Mouse (Mus musculus): Measurements from ENCODE around the gene Mipep. TPM values are rescaled to one million over a fixed set of nuclear protein-coding genes. Genes with fewer than 3 reads are reported as not detected.

Gene Mipep
- total RNA-seq, 2 experiments from 2014 or later: 1.9 to 7.2 TPM

- no peak for ATAC-seq (replicated peaks; ENCODE audit: low FRiP score, poor library complexity, severe bottlenecking)
Measured at GRCm38 (mm10) chr14:60797596-60797995, 13.2 kb downstream of the Mipep start.

DNA sequence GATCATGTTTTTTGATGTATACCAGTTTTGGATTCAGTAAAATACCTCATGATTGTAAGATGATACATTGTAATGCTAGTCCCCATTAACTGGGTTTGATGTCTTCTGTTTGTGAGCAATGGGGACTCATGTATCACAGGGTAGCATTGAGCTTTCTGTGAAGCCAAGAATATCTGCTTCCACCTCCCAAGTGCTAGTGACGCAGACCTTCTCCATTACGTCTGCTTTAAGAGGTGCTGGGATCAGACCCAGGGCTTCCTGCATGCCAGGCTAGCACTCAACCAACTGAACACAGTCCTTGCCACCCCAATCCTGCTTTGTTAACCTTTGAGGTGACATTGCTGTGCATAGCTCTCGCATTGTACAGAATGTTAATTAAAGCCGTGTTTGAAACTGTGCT lies 14.3 kb downstream of the Mipep start:
- no peak for ATAC-seq (replicated peaks; ENCODE audit: low FRiP score, poor library complexity, severe bottlenecking)

DNA sequence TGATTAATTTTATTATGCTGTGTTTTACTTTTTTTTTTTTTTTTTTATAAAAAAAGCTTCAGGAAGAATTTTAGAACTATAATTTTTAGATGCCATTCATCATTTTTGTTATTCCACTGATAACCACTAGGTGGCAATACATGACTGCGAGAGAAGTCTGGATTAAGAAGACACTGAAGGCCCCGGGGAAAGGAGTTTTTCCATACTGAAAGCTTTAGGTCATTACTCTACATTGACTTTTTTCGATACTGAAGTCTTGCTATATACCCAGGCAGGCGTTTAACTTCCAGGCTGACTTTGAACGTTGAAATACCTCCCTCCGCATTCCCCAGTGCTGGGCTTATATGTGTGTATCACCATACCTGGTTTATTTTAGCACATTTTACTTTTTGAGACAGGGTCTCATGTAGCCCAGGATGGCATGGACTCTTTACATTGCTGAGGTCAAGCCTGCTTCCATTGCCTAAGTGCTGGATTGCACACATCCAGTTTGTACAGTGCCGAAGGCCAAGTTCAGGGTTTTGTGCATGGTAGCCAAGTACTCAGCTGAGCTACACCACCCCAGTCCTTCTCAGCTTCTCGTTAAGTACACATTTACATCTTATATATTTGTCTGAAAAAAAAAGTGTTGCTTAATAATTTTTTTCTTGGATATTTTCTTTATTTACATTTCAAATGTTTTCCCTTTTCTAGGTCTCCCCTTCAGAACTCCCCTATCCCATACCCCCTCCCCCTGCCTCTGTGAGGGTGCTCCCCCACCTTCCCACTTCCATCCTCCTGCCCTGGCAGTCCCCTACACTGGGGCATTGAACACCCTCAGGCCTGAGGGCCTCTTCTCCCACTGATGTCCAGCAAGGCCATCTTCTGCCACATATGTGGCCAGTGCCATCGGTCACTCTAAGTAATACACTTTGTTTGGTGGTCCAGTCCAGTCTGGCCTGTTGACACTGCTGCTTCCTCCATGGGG lies 15.7 kb downstream of the Mipep start:
- ATAC-seq (replicated peaks; ENCODE audit: low FRiP score, poor library complexity, severe bottlenecking): 0 out of 2 replicates have a peak, but pooled peaks have one; percentile 53

DNA sequence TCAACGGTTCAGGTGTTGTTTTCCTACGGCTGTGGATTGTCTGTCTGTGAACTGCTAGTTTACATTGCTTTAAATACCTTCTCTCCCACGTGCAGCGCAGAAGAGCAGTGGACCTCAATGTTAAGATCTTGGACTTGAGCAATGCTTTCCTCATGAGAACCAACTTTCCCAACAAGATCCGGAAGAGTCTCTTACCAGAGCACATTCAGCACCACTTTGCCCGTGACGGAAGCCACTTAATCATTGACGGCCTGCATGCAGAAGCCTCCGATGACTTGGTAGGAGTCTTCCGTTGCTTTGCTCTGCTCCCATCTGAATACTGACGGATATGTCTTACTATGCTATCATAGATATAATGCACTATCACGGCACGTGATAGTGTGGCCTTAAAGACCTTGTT lies 17.7 kb downstream of the Mipep start:
- no peak for ATAC-seq (replicated peaks; ENCODE audit: low FRiP score, poor library complexity, severe bottlenecking)

DNA sequence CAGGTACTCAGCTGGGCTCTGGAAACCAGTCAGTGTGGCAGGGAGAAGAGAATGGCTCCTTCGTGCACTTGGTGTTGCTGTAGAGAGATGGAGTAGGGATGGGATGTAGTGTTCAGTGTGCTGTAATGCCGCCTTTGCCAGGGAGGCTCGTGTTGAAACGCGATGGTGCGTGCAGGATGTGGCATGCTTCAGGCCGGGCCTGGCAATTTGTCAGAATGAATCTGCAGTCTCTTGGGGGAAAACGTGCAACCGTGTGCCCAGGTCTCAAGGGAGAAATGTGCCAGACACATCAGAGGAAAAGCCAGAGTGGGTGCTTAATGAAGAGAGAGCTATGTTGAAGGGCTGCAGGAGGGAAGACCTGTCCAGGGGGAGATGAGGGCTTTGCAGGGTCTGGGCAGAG lies 20.6 kb downstream of the Mipep start:
- no peak for ATAC-seq (replicated peaks; ENCODE audit: low FRiP score, poor library complexity, severe bottlenecking)

DNA sequence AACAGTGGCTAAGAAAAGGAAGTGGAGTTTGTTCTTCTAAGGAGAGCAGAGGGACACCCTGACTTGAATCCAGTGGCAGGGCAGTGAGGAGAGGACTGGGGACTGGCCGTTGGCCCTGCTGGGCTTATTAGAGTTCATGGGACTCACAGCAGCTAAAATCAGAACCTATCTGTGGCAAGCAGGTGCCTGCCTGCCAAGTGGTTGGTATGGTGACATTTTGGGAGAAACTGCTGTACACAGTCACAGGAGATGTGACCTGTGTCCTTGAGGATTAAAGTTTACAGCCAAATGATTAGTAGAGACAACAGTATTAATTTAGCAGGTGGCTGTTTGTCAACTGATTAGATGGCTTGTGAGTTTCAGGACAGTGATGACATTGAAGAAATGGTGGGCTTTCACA lies 21.5 kb downstream of the Mipep start:
- no peak for ATAC-seq (replicated peaks; ENCODE audit: low FRiP score, poor library complexity, severe bottlenecking)

- ATAC-seq (replicated peaks; ENCODE audit: low FRiP score, poor library complexity, severe bottlenecking): no peak
Measured at GRCm38 (mm10) chr14:60806891-60807344, 22.5 kb downstream of the Mipep start.

- no peak for ATAC-seq (replicated peaks; ENCODE audit: low FRiP score, poor library complexity, severe bottlenecking)
Measured at GRCm38 (mm10) chr14:60809881-60810280, 25.5 kb downstream of the Mipep start.

DNA sequence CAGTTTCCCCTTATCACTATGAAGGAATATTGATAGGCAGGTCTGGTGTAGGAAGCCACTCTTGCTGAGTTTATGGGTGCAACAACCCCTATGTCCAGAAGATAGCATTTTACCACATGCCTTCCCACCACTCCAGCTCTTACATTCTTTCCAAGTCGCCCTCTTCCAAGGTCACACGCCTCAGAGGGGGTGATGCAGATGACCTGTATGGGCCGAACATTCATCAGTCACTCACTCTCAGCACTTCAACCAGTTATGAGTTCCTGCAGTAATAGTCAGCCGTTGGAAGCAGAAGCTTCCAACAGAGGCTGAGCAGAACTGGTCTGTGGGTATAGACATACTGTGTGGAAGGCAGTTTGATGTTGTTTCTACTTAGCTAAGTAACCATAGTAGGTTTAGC lies 27.2 kb downstream of the Mipep start:
- no peak for ATAC-seq (replicated peaks; ENCODE audit: low FRiP score, poor library complexity, severe bottlenecking)

- ATAC-seq (replicated peaks; ENCODE audit: low FRiP score, poor library complexity, severe bottlenecking): no peak
Measured at GRCm38 (mm10) chr14:60815098-60815497, 30.7 kb downstream of the Mipep start.

GRCm38 (mm10) chr14:60818045-60818444 lies 33.7 kb downstream of the Mipep start:
- ATAC-seq (replicated peaks; ENCODE audit: low FRiP score, poor library complexity, severe bottlenecking): no peak

DNA sequence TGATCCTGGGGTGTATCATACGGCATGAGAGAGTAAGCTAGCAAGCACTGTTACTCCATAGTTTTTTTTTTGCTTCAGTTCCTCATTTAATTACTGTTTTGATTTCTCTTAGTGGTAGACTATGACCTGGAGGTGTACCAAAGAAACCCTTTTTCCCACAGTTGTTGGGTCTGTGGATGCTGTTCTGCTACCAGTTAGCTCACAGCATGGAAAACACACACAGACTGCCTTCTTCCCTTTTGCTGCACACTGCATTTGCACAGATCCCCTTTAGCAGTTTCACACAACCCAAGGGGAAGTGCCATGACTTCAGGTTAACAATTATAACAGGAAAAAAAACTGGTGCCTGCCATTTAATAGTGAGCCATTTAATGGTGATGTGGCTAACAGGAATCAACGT lies 45.7 kb downstream of the Mipep start:
- ATAC-seq (replicated peaks; ENCODE audit: low FRiP score, poor library complexity, severe bottlenecking): no peak

- no peak for ATAC-seq (replicated peaks; ENCODE audit: low FRiP score, poor library complexity, severe bottlenecking)
Measured at GRCm38 (mm10) chr14:60836709-60837108, 52.3 kb downstream of the Mipep start.

DNA sequence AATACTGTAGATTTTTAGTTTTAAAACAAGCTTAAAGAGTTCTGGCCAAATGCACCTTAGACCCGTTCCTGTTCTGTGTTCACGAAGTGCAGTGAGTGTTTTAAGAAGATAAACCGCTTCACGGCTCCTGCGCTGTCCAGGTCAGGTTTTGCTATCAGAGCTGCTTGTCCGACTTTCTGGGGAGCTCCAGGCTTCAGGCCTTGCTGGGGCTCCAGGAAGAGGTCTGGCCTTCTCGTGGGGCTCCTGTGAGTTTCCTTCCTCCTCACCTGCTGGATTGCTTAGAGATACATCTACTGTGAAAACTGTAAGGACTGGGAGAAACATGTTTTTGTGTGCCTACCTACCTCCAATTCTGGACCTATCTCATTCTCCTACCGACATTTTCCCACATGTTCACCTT lies 55.3 kb downstream of the Mipep start:
- no peak for ATAC-seq (replicated peaks; ENCODE audit: low FRiP score, poor library complexity, severe bottlenecking)

GRCm38 (mm10) chr14:60841977-60842659 lies 57.7 kb downstream of the Mipep start:
- ATAC-seq (replicated peaks; ENCODE audit: low FRiP score, poor library complexity, severe bottlenecking): no peak

GRCm38 (mm10) chr14:60843596-60843995 lies 59.2 kb downstream of the Mipep start:
- ATAC-seq (replicated peaks; ENCODE audit: low FRiP score, poor library complexity, severe bottlenecking): no peak

GRCm38 (mm10) chr14:60845261-60846045 lies 61.1 kb downstream of the Mipep start:
- ATAC-seq (replicated peaks; ENCODE audit: low FRiP score, poor library complexity, severe bottlenecking): no peak

DNA sequence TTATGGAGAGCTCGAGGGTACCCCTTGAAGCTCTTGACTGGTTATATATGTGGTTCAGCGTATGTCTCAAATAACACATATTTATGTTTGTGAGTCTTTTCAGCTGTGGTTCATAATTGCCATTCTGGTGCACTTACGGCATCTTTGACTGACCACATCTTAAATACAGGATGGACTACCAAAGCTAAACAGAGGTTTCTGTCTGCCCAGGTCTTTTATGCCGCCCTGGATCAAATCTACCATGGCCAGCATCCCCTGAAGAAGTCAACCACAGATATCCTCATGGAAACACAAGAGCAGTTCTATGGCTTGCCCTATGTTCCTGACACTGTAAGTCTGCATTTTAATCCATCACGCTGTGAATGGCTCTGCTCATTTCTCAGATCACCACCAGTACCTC lies 61.8 kb downstream of the Mipep start:
- ATAC-seq (replicated peaks; ENCODE audit: low FRiP score, poor library complexity, severe bottlenecking): no peak

DNA sequence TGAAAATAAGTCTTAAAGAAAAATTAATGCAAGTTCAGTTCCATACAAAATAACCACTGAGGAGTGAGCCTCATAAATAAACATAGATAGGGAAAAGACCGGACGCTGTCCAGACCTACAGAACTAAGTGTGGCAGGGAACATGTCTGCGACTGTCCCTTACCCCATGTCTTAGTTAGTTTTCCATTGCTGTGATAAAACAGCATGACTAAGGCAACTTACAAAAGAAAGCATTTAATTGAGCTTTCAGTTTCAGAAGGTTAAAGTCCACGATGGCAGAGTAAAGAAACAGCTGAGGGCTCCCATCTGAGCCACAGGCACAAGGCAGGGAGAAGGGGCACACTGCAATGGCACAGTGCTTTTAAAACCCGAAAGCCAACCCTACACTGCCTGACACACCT lies 63.8 kb downstream of the Mipep start:
- no peak for ATAC-seq (replicated peaks; ENCODE audit: low FRiP score, poor library complexity, severe bottlenecking)

DNA sequence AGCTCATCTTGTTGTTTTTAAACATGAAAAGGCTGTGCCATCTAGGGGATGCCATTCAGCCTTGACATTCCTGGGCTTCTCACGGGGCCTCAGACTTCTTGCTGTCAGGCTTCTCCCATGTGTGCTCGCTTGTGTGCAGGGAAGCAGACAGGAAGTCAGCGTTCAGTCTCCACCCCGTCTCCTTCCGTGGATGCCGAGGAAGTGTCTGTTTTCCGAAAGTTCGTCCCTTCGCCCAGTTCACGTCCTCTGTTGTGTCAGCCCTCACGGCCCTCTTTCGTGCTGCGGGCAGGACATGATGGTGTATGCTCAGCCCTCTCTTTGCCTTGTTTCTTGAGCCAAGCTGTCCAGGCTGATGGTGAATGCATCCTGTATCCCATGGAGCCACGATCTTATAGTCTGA lies 65.7 kb downstream of the Mipep start:
- ATAC-seq (replicated peaks; ENCODE audit: low FRiP score, poor library complexity, severe bottlenecking): no peak
